12 mouse cellular contexts compared by ENCODE assay signal in genomic region chr5:72224551-72224966, GRCm38 (mm10). TPM values are rescaled to one million over a fixed set of nuclear protein-coding genes. Genes with fewer than 3 reads are reported as not detected.
A peak's percentile ranks its signal among the peaks of the same experiment; 100 is the strongest.
DNase-seq lines count a peak whose midpoint lies in the region; ATAC-seq and TF ChIP-seq lines count a peak whose summit lies in the region.
"Had no signal": no experiment of that assay in that cellular context is flagged by ENCODE, and none has a peak within 500 bp of the region (broad histone marks: within the 10 kb centered on the region; RNA-seq: fewer than 3 reads in every experiment).

No protein-coding gene starts in this region.

- H3K27ac ChIP-seq in MEL (ENCODE audit: control insufficient read depth, low read depth, low read length): peak overlapping the region; percentile 11
- no peak overlapping the region; the same call in 1 of the 2 replicates for H3K27ac ChIP-seq in heart, embryonic 16.5 days (ENCODE audit: low read length)
- no peak overlapping the region for H3K27ac ChIP-seq in hindbrain, embryonic 12.5 days
- H3K27ac ChIP-seq: forebrain, embryonic 10.5 days had no signal

- H3K4me2 ChIP-seq in heart, embryonic 16.5 days (ENCODE audit: low read depth, low read length): peak overlapping the region; percentile 23; the same call in 1 of the 2 replicates
- H3K4me2 ChIP-seq in hindbrain, embryonic 12.5 days (replicated peaks): no peak overlapping the region

- H3K27me3 ChIP-seq in MEL (ENCODE audit: control insufficient read depth in 1 of 2, insufficient read depth in 2 of 2, low read length in 2 of 2): no peaks in the 10 kb centered on the region
- H3K27me3 ChIP-seq in heart, embryonic 16.5 days (ENCODE audit: control insufficient read depth, insufficient read depth, low read length): no peaks in the 10 kb centered on the region
- H3K27me3 ChIP-seq in hindbrain, embryonic 12.5 days: no peaks in the 10 kb centered on the region

- peaks cover 2 to 17% of the 10 kb centered on the region in 2 experiments; a peak in 3 of 4 replicates for H3K4me1 ChIP-seq in MEL (ENCODE audit: control insufficient read depth in 1 of 2, insufficient read depth in 2 of 2, low read length in 2 of 2)
- peaks cover 14% of the 10 kb centered on the region for H3K4me1 ChIP-seq in heart, embryonic 16.5 days (ENCODE audit: control insufficient read depth, insufficient read depth, low read length)
- no peaks in the 10 kb centered on the region for H3K4me1 ChIP-seq in hindbrain, embryonic 12.5 days

- TF ChIP-seq RAD21 in MEL (IDR thresholded peaks at IDR 0.05; ENCODE audit: low read depth, low read length): no peak

- no peak for TF ChIP-seq CTCF in MEL (IDR thresholded peaks at IDR 0.05 in 2 of 3, conservative IDR thresholded peaks at IDR 0.05 in 1 of 3; ENCODE audit: control insufficient read depth in 1 of 3, insufficient read depth in 1 of 3, low read depth in 2 of 3, low read length in 3 of 3, poor library complexity in 1 of 3, severe bottlenecking in 1 of 3)

- ATAC-seq in heart, embryonic 16.5 days (replicated peaks; ENCODE audit: extremely low read depth, insufficient read depth, low FRiP score): no peak; the same call in 1 of the 2 replicates
- no peak for ATAC-seq in hindbrain, embryonic 12.5 days (ENCODE audit: low FRiP score)

- peak; percentile 51 for DNase-seq in adrenal gland, postnatal 10 days
- DNase-seq in adrenal gland, postnatal 4 days (ENCODE audit: low spot score in 2 of 2): no peak
- peak; percentile 77 for DNase-seq in MEL (ENCODE audit: low read depth, low spot score)
- peak; percentile 34 for DNase-seq in lung, postnatal 10 days
- DNase-seq in testis, postnatal 10 days (ENCODE audit: low spot score): no peak
- no peak for DNase-seq in thymus, postnatal 25 days
- DNase-seq: cerebellum, adult 9-11 months; midbrain, embryonic 14.5 days; retina, postnatal 1 day had no signal

- 35% methylated on average over 6 of the region's 6 CpGs for WGBS in heart, embryonic 16.5 days
- 63% methylated on average over 6 of the region's 6 CpGs for WGBS in hindbrain, embryonic 12.5 days

- no peaks in the 10 kb centered on the region for H3K9me3 ChIP-seq in MEL (replicated peaks; ENCODE audit: insufficient read depth, low read length)
- H3K9me3 ChIP-seq in heart, embryonic 16.5 days (replicated peaks; ENCODE audit: control insufficient read depth, low read length): no peaks in the 10 kb centered on the region
- no peaks in the 10 kb centered on the region for H3K9me3 ChIP-seq in hindbrain, embryonic 12.5 days (replicated peaks)
- H3K9me3 ChIP-seq: forebrain, embryonic 10.5 days had no signal

- no peaks in the 10 kb centered on the region; the same call in 1 of the 2 replicates for H3K79me2 ChIP-seq in MEL (ENCODE audit: control insufficient read depth, insufficient read depth, low read length, poor library complexity)

- no peak for TF ChIP-seq POLR2A in MEL (IDR thresholded peaks at IDR 0.05; ENCODE audit: control insufficient read depth in 1 of 2, insufficient read depth in 1 of 2, low read depth in 1 of 2, low read length in 2 of 2, poor library complexity in 1 of 2)

- peaks cover 0 to 10% of the 10 kb centered on the region in 2 experiments; a peak in 2 of 4 replicates for H3K36me3 ChIP-seq in MEL (ENCODE audit: control insufficient read depth in 1 of 2, insufficient read depth in 2 of 2, low read length in 2 of 2)
- no peaks in the 10 kb centered on the region; the same call in 1 of the 2 replicates for H3K36me3 ChIP-seq in heart, embryonic 16.5 days (ENCODE audit: control insufficient read depth, insufficient read depth)
- no peaks in the 10 kb centered on the region for H3K36me3 ChIP-seq in hindbrain, embryonic 12.5 days
- H3K36me3 ChIP-seq: forebrain, embryonic 10.5 days had no signal

- peak overlapping the region; percentile 45 for H3K9ac ChIP-seq in MEL (ENCODE audit: control insufficient read depth, low read depth, low read length, poor library complexity, severe bottlenecking)
- H3K9ac ChIP-seq in heart, embryonic 16.5 days (ENCODE audit: low read length): 0 out of 2 replicates have a peak overlapping the region, but pooled peaks have one; percentile 17
- H3K9ac ChIP-seq in hindbrain, embryonic 12.5 days: no peak overlapping the region

- peak overlapping the region; percentile 21 to 63 for H3K4me3 ChIP-seq in MEL (ENCODE audit: control insufficient read depth in 1 of 2, insufficient read depth in 1 of 2, low read depth in 2 of 2, low read length in 2 of 2)
- H3K4me3 ChIP-seq in heart, embryonic 16.5 days (ENCODE audit: low read length): no peak overlapping the region
- no peak overlapping the region for H3K4me3 ChIP-seq in hindbrain, embryonic 12.5 days
- H3K4me3 ChIP-seq: forebrain, embryonic 10.5 days had no signal

- no peak; a peak in 1 of 4 replicates for TF ChIP-seq EP300 in MEL (IDR thresholded peaks at IDR 0.05; ENCODE audit: low read depth in 1 of 2, low read length in 2 of 2)

TF ChIP-seq in MEL, 35 proteins besides CTCF, POLR2A, EP300 and RAD21:
- TF ChIP-seq CHD1 (IDR thresholded peaks at IDR 0.05; ENCODE audit: low read depth, low read length) (no peak), USF1 (IDR thresholded peaks at IDR 0.05; ENCODE audit: low read depth, low read length) (no peak), MYB (IDR thresholded peaks at IDR 0.05; ENCODE audit: low read depth, low read length) (no peak), BHLHE40 (IDR thresholded peaks at IDR 0.05; ENCODE audit: borderline replicate concordance, low read depth, low read length) (no peak), ZMIZ1 (IDR thresholded peaks at IDR 0.05; ENCODE audit: low read depth, low read length) (no peak), RCOR1 (IDR thresholded peaks at IDR 0.05; ENCODE audit: low read depth, low read length) (0 out of 2 replicates have a peak, but pooled peaks have one; percentile 27), TAL1 (IDR thresholded peaks at IDR 0.05; ENCODE audit: low read length) (no peak), ETS1 (IDR thresholded peaks at IDR 0.05; ENCODE audit: low read depth, low read length) (peak; percentile 31; the same call in 1 of the 2 replicates), GATA1 (IDR thresholded peaks at IDR 0.05; ENCODE audit: low read depth, low read length) (no peak), MAZ (IDR thresholded peaks at IDR 0.05; ENCODE audit: low read depth, low read length) (no peak), POLR2AphosphoS5 (IDR thresholded peaks at IDR 0.05; ENCODE audit: borderline replicate concordance, low read depth, low read length) (no peak), ZC3H11A (IDR thresholded peaks at IDR 0.05; ENCODE audit: low read depth, low read length) (no peak), TBP (IDR thresholded peaks at IDR 0.05; ENCODE audit: low read depth, low read length) (no peak), JUND (IDR thresholded peaks at IDR 0.05; ENCODE audit: low read depth, low read length) (no peak), TCF12 (IDR thresholded peaks at IDR 0.05; ENCODE audit: low read depth, low read length) (no peak), USF2 (IDR thresholded peaks at IDR 0.05; ENCODE audit: borderline replicate concordance in 1 of 2, insufficient read depth in 1 of 2, low read depth in 1 of 2, low read length in 2 of 2) (no peak), HCFC1 (IDR thresholded peaks at IDR 0.05; ENCODE audit: low read depth, low read length) (no peak)

RNA-seq across cellular contexts. Expression of gene Commd8, which starts 56.6 kb away (rescaled TPM):
- 10 to 100 TPM; 53.9 to 61.9 TPM for total RNA-seq in adrenal gland, postnatal 10 days (2021)
- 10 to 100 TPM; 87.8 to 90.7 TPM for total RNA-seq in adrenal gland, postnatal 4 days (2021)
- 45.3 and 45.6 TPM in 2 replicates for total RNA-seq in MEL (2012; rRNA removed)
- 10 to 100 TPM in 1 of 2 experiments, not detected in 1; 33.5 TPM for polyA plus RNA-seq in MEL (2012; ENCODE audit: insufficient read depth in 1 of 2, insufficient read length in 2 of 2, low read depth in 1 of 2, low replicate concordance in 2 of 2, missing spikeins in 1 of 2)
- polyA plus RNA-seq in heart, embryonic 16.5 days (2015; fragmentation: Nextera tagmentation; extraction: Ambion mirVana): 83.5 and 105 TPM in 2 replicates
- polyA plus RNA-seq in hindbrain, embryonic 12.5 days (2016; fragmentation: Nextera tagmentation; extraction: Ambion mirVana): 155 and 175 TPM in 2 replicates

Comparison
In these comparisons a context has a peak if more than half of its experiments do, and no peak if none do; other contexts are left out.
1. DNase-seq: peak in adrenal gland, postnatal 10 days (single experiment), MEL (single experiment) and lung, postnatal 10 days (single experiment); none in adrenal gland, postnatal 4 days (0 of 2), testis, postnatal 10 days (single experiment) and thymus, postnatal 25 days (single experiment).
2. H3K4me3 ChIP-seq: peak in MEL (2 of 2); none in heart, embryonic 16.5 days (single experiment) and hindbrain, embryonic 12.5 days (single experiment).